19 mouse cellular contexts compared by ENCODE assay signal in genomic region chr12:77045356-77045755, GRCm38 (mm10).
DNase-seq lines count a peak whose midpoint lies in the region; TF ChIP-seq lines count a peak whose summit lies in the region.
"Had no signal": no experiment of that assay in that cellular context is flagged by ENCODE, and none has a peak within 500 bp of the region (broad histone marks: within the 10 kb centered on the region; RNA-seq: fewer than 3 reads in every experiment).

No protein-coding gene starts in this region.

- H3K4me3 ChIP-seq in kidney, adult 2 months (ENCODE audit: insufficient read depth, low read depth, low read length) = no peak overlapping the region
- H3K4me3 ChIP-seq: erythroblast, embryonic 14.5 days; forebrain, embryonic 12.5 days; heart, embryonic 10.5 days; heart, embryonic 15.5 days; hindbrain, embryonic 12.5 days; intestine, embryonic 15.5 days; limb, embryonic 10.5 days; limb, embryonic 15.5 days; liver, embryonic 15.5 days; lung, embryonic 15.5 days; neural tube, embryonic 13.5 days had no signal

- no peak for TF ChIP-seq POLR2A in kidney, adult 2 months (IDR thresholded peaks at IDR 0.05; ENCODE audit: low read depth, low read length)

- no peaks in the 10 kb centered on the region for H3K36me3 ChIP-seq in kidney, adult 2 months (ENCODE audit: control insufficient read depth, insufficient read depth, low read length)
- H3K36me3 ChIP-seq: forebrain, embryonic 12.5 days; heart, embryonic 10.5 days; heart, embryonic 15.5 days; hindbrain, embryonic 12.5 days; intestine, embryonic 15.5 days; limb, embryonic 10.5 days; limb, embryonic 15.5 days; liver, embryonic 15.5 days; lung, embryonic 15.5 days; neural tube, embryonic 13.5 days had no signal

- no peak overlapping the region for H3K27ac ChIP-seq in kidney, adult 2 months (ENCODE audit: insufficient read depth, low read depth, low read length)
- H3K27ac ChIP-seq: forebrain, embryonic 12.5 days; heart, embryonic 10.5 days; heart, embryonic 15.5 days; hindbrain, embryonic 12.5 days; hindbrain, postnatal 0 days; intestine, embryonic 15.5 days; limb, embryonic 10.5 days; limb, embryonic 15.5 days; liver, embryonic 15.5 days; lung, embryonic 15.5 days; neural tube, embryonic 13.5 days had no signal

- peaks cover 9% of the 10 kb centered on the region; the same call in 1 of the 2 replicates for H3K4me1 ChIP-seq in kidney, adult 2 months (ENCODE audit: control insufficient read depth, insufficient read depth, low read length)
- H3K4me1 ChIP-seq: forebrain, embryonic 12.5 days; hindbrain, embryonic 12.5 days; intestine, embryonic 15.5 days; limb, embryonic 15.5 days; liver, embryonic 15.5 days had no signal

- H3K27me3 ChIP-seq in kidney, adult 2 months (replicated peaks; ENCODE audit: control insufficient read depth, insufficient read depth, low read length) = no peaks in the 10 kb centered on the region
- H3K27me3 ChIP-seq: hindbrain, embryonic 12.5 days; intestine, embryonic 15.5 days; liver, embryonic 15.5 days; lung, embryonic 15.5 days; neural tube, embryonic 13.5 days had no signal

- no peak for TF ChIP-seq CTCF in kidney, adult 2 months (conservative IDR thresholded peaks at IDR 0.05; ENCODE audit: insufficient read depth, insufficient read length, low read depth, low read length)

- peak; percentile 47 for DNase-seq in kidney, adult 2 months
- no peak for DNase-seq in kidney, adult 18-20 months
- DNase-seq in MN1 (ENCODE audit: low spot score) = peak; percentile 34
- DNase-seq in adrenal gland, postnatal 36 days = peak; percentile 47 to 53
- no peak for DNase-seq in liver
- DNase-seq in ovary, postnatal 36 days (ENCODE audit: low spot score) = no peak
- DNase-seq: thymus, postnatal 4 days had no signal

- 59% methylated on average over 10 of the region's 10 CpGs for WGBS in kidney, adult 2 months

Comparison
In these comparisons a context has a peak if more than half of its experiments do, and no peak if none do; other contexts are left out.
1. DNase-seq: peak in kidney, adult 2 months (single experiment), MN1 (single experiment) and adrenal gland, postnatal 36 days (2 of 2); none in kidney, adult 18-20 months (single experiment), liver (single experiment) and ovary, postnatal 36 days (single experiment).